Mouse (Mus musculus) liver, embryonic 14.5 days (tissue): Measurements from ENCODE around the gene Hist1h3g. TPM values are rescaled to one million over a fixed set of nuclear protein-coding genes. Genes with fewer than 3 reads are reported as not detected.
A peak's percentile ranks its signal among the peaks of the same experiment; 100 is the strongest.

Experiments
- ATAC-seq: fragments of 200-750 bp; cut with Nextera tagmentation; 2 replicates; pipeline ENCODE4 v1.8.0; 2017; ENCODE audit warnings: moderate number of reproducible peaks, mild to moderate bottlenecking, moderate library complexity; ENCODE audit not compliant: insufficient read depth
- DNase-seq, 3 experiments: peaks; one replicate each; pipeline ENCODE4 v3.0.0-alpha.2; 2012 to 2013; ENCODE audit warnings: low read depth in 3 of 3, low spot score in 3 of 3
- H3K27ac ChIP-seq: fragments of 300-500 bp; sonication (generic); 2 replicates; pipeline ENCODE4 v1.5.1; 2014; ENCODE audit warnings: moderate library complexity, mild to moderate bottlenecking, control low read depth, inconsistent platforms
- H3K27me3 ChIP-seq: fragments of 300-500 bp; sonication (generic); 2 replicates; pipeline ENCODE4 v1.6.1; 2014; ENCODE audit warnings: mild to moderate bottlenecking, low read length, moderate library complexity; ENCODE audit not compliant: control insufficient read depth, insufficient read depth
- H3K36me3 ChIP-seq: fragments of 300-500 bp; sonication (generic); replicated peaks from 2 replicates; pipeline ENCODE4 v1.6.1; 2014; ENCODE audit warnings: low read depth; ENCODE audit not compliant: control insufficient read depth, insufficient read depth
- H3K4me1 ChIP-seq, 2 experiments: fragments of 200-500 bp in 1 of 2; fragments of 300-500 bp in 1 of 2; sonication (generic) in 1 of 2; replicated peaks; 2 replicates each; pipeline ENCODE4 v1.6.1; 2012 to 2014; ENCODE audit warnings: antibody characterized with exemption in 1 of 2, inconsistent platforms in 1 of 2, low read length in 1 of 2; ENCODE audit not compliant: control insufficient read depth in 2 of 2, insufficient read depth in 2 of 2
- H3K4me2 ChIP-seq: fragments of 300-500 bp; sonication (generic); 2 replicates; pipeline ENCODE4 v1.6.1; 2014; ENCODE audit warnings: low read depth, mild to moderate bottlenecking, control low read depth, moderate library complexity
- H3K4me3 ChIP-seq, 2 experiments: fragments of 200-500 bp in 1 of 2; fragments of 300-500 bp in 1 of 2; sonication (generic) in 1 of 2; 2 replicates each; pipeline ENCODE4 v1.5.1; 2012 to 2014; ENCODE audit warnings: low read depth in 2 of 2, low read length in 2 of 2, mild to moderate bottlenecking in 2 of 2, control low read depth in 1 of 2, inconsistent platforms in 1 of 2, moderate library complexity in 1 of 2; ENCODE audit not compliant: insufficient read depth in 1 of 2
- H3K9ac ChIP-seq: fragments of 300-500 bp; sonication (generic); replicated peaks from 2 replicates; pipeline ENCODE4 v1.6.1; 2014; ENCODE audit warnings: mild to moderate bottlenecking, control low read depth, moderate library complexity
- H3K9me3 ChIP-seq: fragments of 300-500 bp; sonication (generic); 2 replicates; pipeline ENCODE4 v1.6.1; 2016; ENCODE audit warnings: low read length, mixed read lengths; ENCODE audit not compliant: control insufficient read depth
- CTCF ChIP-seq: IDR thresholded peaks from 2 replicates; pipeline ENCODE4 v1.5.1; 2016; ENCODE audit warnings: antibody characterized with exemption, low read depth, control low read depth
- EP300 ChIP-seq: IDR thresholded peaks from 2 replicates; pipeline ENCODE4 v1.6.1; 2016; ENCODE audit warnings: antibody characterized with exemption, low read depth
- WGBS: fragments of 180-500 bp; shearing (Covaris S2); extraction: QIAGEN DNeasy Blood & Tissue Kit; methylation state at CpG from one replicate; pipeline ENCODE4 v1.1.7; 2014; ENCODE audit not compliant: insufficient replicate concordance; 5-methylcytosine and 5-hydroxymethylcytosine counted together
- polyA plus RNA-seq, 2 experiments: library from polyadenylated mRNA; depleted of rRNA in 1 of 2; stranded (reverse) in 1 of 2; unstranded in 1 of 2; fragments of >200 nt; fragmentation: Nextera tagmentation in 1 of 2; extraction: Ambion mirVana in 1 of 2; gene quantifications; 2 replicates each; pipeline versions ENCODE4 v1.2.1 to v1.2.3; 2012 to 2014

Gene Hist1h3g
- polyA plus RNA-seq, 2 experiments = 8.6 to 48.1 TPM

DNA sequence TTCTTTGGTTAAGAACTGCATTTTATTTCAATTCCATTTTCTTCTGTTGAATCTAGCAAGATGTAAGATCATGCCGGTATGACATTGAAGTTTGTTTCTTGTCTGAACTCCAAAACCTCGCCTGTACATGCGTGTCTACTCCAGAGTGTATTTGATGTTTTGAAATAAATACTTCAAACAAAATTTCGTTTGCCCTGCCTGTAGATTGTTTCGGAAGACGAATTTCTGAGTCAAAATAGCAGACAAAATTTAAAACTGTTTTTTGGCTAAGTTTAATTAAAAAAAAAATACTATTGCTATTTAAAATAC, 17.0 kb upstream of the Hist1h3g start:
- no peak for ATAC-seq
- Histone ChIP-seq H3K9ac (peak overlapping the region; percentile 49), H3K9me3 (no peaks in the 10 kb centered on the region), H3K36me3 (no peaks in the 10 kb centered on the region), H3K27ac (peak overlapping the region; percentile 57), H3K27me3 (no peaks in the 10 kb centered on the region), H3K4me3 (peak overlapping the region; percentile 60 to 64), H3K4me2 (peak overlapping the region; percentile 99), H3K4me1 (peaks cover 7 to 19% of the 10 kb centered on the region in 2 experiments)
- WGBS = 0% methylated on average over 6 of the region's 6 CpGs
- TF ChIP-seq EP300 = no peak
- TF ChIP-seq CTCF = no peak
- DNase-seq = no peak

- DNase-seq (peak; percentile 73 to 83 (median 75)), ATAC-seq (peak; percentile 66)
- peaks cover 7 to 19% of the 10 kb centered on the region in 2 experiments for H3K4me1 ChIP-seq
- H3K36me3 ChIP-seq = no peaks in the 10 kb centered on the region
- peak overlapping the region; percentile 77 for H3K27ac ChIP-seq
- 0% methylated on average over 6 of the region's 6 CpGs for WGBS
- H3K9me3 ChIP-seq = no peaks in the 10 kb centered on the region
- peak overlapping the region; percentile 45 to 64; a peak in 3 of 4 replicates for H3K4me3 ChIP-seq
- no peak for TF ChIP-seq EP300
- no peak for TF ChIP-seq CTCF
- H3K27me3 ChIP-seq = no peaks in the 10 kb centered on the region
- H3K4me2 ChIP-seq = peak overlapping the region; percentile 99
- peak overlapping the region; percentile 49 for H3K9ac ChIP-seq
Measured at GRCm38 (mm10) chr13:23518885-23519284, 16.3 kb upstream of the Hist1h3g start.

DNA sequence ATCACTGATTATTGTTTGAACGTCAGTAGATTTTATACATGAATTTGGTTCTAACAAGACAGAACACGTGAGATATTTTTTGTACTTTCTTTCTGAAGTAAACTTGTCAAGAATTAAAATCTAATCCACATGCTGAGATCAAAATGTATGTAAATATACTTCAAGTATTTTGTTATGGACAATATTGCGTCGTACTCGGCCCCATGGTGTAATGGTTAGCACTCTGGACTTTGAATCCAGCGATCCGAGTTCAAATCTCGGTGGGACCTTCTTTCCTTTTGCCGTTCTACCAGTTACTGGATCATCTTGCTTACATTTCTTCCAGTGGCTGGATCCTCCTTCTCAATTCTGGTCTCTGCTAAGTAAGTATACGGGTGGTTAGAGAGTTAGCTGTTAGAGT, 15.8 kb upstream of the Hist1h3g start:
- H3K36me3 ChIP-seq = no peaks in the 10 kb centered on the region
- ATAC-seq (peak; percentile 54), DNase-seq (peak in 2 of 3 experiments; percentile 73 to 78)
- WGBS = under 1% methylated on average over 10 of the region's 10 CpGs
- peak overlapping the region; percentile 99 for H3K4me2 ChIP-seq
- peaks cover 7 to 19% of the 10 kb centered on the region in 2 experiments for H3K4me1 ChIP-seq
- peak; percentile 26; the same call in 1 of the 2 replicates for TF ChIP-seq EP300
- no peak for TF ChIP-seq CTCF
- peak overlapping the region; percentile 42 for H3K9ac ChIP-seq
- H3K27ac ChIP-seq = peak overlapping the region; percentile 77
- no peaks in the 10 kb centered on the region for H3K27me3 ChIP-seq
- H3K4me3 ChIP-seq = peak overlapping the region; percentile 45 to 64
- no peaks in the 10 kb centered on the region for H3K9me3 ChIP-seq

DNA sequence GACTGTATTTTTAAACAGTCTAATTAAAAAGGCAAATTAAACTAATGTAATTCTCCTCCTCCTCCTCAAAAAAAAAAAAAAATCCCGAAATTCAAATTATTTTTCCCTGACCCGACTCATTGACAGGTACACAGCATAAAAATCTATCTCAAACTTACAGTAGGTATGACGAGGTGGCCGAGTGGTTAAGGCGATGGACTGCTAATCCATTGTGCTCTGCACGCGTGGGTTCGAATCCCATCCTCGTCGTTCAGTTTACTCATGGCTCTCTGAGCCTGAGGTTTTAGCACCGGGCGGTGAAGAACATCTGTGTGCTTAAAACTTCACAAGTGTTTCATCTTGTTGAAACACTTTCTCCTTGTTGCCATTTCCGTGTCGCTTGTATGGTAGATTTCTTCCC, 13.5 kb upstream of the Hist1h3g start:
- H3K9me3 ChIP-seq = no peaks in the 10 kb centered on the region
- DNase-seq (peak in 2 of 3 experiments; percentile 69 to 70), ATAC-seq (peak; percentile 34; the same call in 1 of the 2 replicates)
- H3K27ac ChIP-seq = no peak overlapping the region
- H3K4me1 ChIP-seq = peaks cover 12 to 27% of the 10 kb centered on the region in 2 experiments
- no peaks in the 10 kb centered on the region for H3K36me3 ChIP-seq
- H3K4me3 ChIP-seq = peak overlapping the region in 1 of 2 experiments; percentile 39; a peak in 2 of 4 replicates
- H3K4me2 ChIP-seq = peak overlapping the region; percentile 71
- no peaks in the 10 kb centered on the region for H3K27me3 ChIP-seq
- WGBS = under 1% methylated on average over 14 of the region's 14 CpGs
- H3K9ac ChIP-seq = peak overlapping the region; percentile 13; the same call in 1 of the 2 replicates
- no peak for TF ChIP-seq CTCF
- no peak for TF ChIP-seq EP300

DNA sequence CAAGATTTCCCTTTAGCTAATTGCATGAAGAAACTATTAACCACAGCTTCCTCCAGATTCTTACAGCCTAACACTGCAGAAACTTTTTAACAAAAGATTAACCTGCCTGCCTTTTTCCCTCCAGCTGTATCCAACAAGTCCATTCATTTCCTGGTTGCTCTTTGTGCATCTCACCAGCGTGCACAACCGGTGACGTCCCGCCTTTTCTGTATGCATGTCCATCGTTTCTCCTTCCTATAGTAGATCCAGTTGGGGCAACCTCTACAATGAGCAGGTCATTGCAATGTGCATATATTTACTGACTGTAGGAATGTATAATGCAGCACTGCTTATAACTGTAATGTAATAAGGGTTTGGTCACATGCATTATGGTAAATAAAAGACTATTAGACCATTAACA, 11.2 kb upstream of the Hist1h3g start:
- Histone ChIP-seq H3K27ac (no peak overlapping the region), H3K9me3 (no peaks in the 10 kb centered on the region), H3K4me3 (no peak overlapping the region), H3K4me1 (peaks cover 12 to 24% of the 10 kb centered on the region in 2 experiments), H3K36me3 (no peaks in the 10 kb centered on the region), H3K9ac (no peak overlapping the region), H3K4me2 (no peak overlapping the region), H3K27me3 (no peaks in the 10 kb centered on the region)
- no peak for ATAC-seq
- 30% methylated on average over 5 of the region's 5 CpGs for WGBS
- no peak for DNase-seq
- TF ChIP-seq EP300 (no peak), CTCF (no peak)
